Mouse (Mus musculus): Measurements from ENCODE around the gene Nanp. TPM values are rescaled to one million over a fixed set of nuclear protein-coding genes. Genes with fewer than 3 reads are reported as not detected.

Nanp gene
- polyA plus RNA-seq, 1 experiment from 2014 or later = 48.9 TPM

GRCm38 (mm10) chr2:150982051-150982450 is 57.1 kb downstream of the Nanp start:
- Histone ChIP-seq H3K36me3 (ENCODE audit: control insufficient read depth, insufficient read depth, low read length) (no peaks in the 10 kb centered on the region), H3K9ac (ENCODE audit: low read length) (no peak overlapping the region), H3K4me1 (replicated peaks; ENCODE audit: control insufficient read depth, insufficient read depth, low read length) (no peaks in the 10 kb centered on the region; the same call in 1 of the 2 replicates), H3K27me3 (ENCODE audit: control insufficient read depth, insufficient read depth, low read depth, low read length) (no peaks in the 10 kb centered on the region), H3K4me3 (ENCODE audit: low read length) (no peak overlapping the region), H3K4me2 (ENCODE audit: low read depth, low read length) (no peak overlapping the region), H3K9me3 (ENCODE audit: control insufficient read depth, low read length) (no peaks in the 10 kb centered on the region), H3K27ac (ENCODE audit: low read length) (no peak overlapping the region)
- ATAC-seq (ENCODE audit: low read depth) = no peak

- Histone ChIP-seq H3K9ac (ENCODE audit: low read length) (no peak overlapping the region), H3K27me3 (ENCODE audit: control insufficient read depth, insufficient read depth, low read depth, low read length) (no peaks in the 10 kb centered on the region), H3K4me1 (replicated peaks; ENCODE audit: control insufficient read depth, insufficient read depth, low read length) (no peaks in the 10 kb centered on the region; the same call in 1 of the 2 replicates), H3K36me3 (ENCODE audit: control insufficient read depth, insufficient read depth, low read length) (no peaks in the 10 kb centered on the region), H3K9me3 (ENCODE audit: control insufficient read depth, low read length) (no peaks in the 10 kb centered on the region), H3K4me3 (ENCODE audit: low read length) (no peak overlapping the region), H3K4me2 (ENCODE audit: low read depth, low read length) (no peak overlapping the region), H3K27ac (ENCODE audit: low read length) (no peak overlapping the region)
- WGBS = 46% methylated on average over 7 of the region's 7 CpGs
- ATAC-seq (ENCODE audit: low read depth) = no peak
These were observed 57.7 kb downstream of the Nanp start for GRCm38 (mm10) chr2:150981524-150981923.

DNA sequence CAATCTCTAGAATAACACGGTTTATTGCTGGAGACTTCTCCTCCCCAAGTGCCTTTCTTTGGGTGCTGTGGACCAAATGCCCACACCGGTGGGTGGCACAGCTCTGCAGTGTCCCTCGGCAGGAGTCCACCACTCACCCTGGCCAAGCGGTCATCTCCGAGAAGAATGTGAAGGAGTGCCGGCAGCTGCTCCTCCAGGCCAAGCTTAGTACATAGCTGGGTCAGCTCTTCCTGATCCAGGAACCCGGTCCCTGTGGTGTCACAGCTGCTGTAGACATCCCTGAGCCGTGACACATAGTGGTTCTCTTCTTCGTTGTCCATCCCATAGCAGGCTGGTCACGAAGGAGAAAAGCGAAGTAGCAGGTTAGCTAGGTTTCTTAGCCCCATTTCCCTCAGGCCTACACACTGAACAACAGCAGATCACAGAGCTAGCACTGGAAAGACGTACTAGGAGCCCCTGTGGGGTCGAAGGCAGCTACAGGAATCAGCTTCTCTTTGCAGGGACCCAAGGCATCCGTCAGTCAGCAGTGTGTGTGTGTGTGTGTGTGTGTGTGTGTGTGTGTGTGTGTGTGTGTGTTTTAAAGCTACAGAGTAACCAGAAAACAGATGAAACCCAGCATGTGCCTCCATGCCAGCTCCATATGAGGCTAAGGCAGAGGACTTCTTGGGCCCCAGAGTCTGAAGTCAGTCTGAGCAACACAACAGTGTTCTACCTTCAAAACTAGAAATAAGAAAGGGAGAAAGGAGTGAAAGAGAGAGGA is 59.2 kb downstream of the Nanp start:
- Histone ChIP-seq H3K9ac (ENCODE audit: low read length) (no peak overlapping the region), H3K36me3 (ENCODE audit: control insufficient read depth, insufficient read depth, low read length) (no peaks in the 10 kb centered on the region), H3K27ac (ENCODE audit: low read length) (no peak overlapping the region), H3K4me1 (replicated peaks; ENCODE audit: control insufficient read depth, insufficient read depth, low read length) (no peaks in the 10 kb centered on the region; the same call in 1 of the 2 replicates), H3K4me3 (ENCODE audit: low read length) (no peak overlapping the region), H3K4me2 (ENCODE audit: low read depth, low read length) (no peak overlapping the region), H3K9me3 (ENCODE audit: control insufficient read depth, low read length) (no peaks in the 10 kb centered on the region), H3K27me3 (ENCODE audit: control insufficient read depth, insufficient read depth, low read depth, low read length) (no peaks in the 10 kb centered on the region)
- ATAC-seq (ENCODE audit: low read depth) = no peak
- 88% methylated on average over 14 of the region's 14 CpGs for WGBS

Other genes with a start within 250 kb of the Nanp start
- 53.4 and 56.4 TPM in 2 replicates for gene Abhd12, start 134.7 kb downstream of the Nanp start, polyA plus RNA-seq (2015; fragmentation: Nextera tagmentation; extraction: Ambion mirVana)
- gene Gins1, start 134.0 kb downstream of the Nanp start, polyA plus RNA-seq (2015; fragmentation: Nextera tagmentation; extraction: Ambion mirVana) = 34.8 and 34.9 TPM in 2 replicates
- gene Ninl, start within 50 bp of the Nanp start, polyA plus RNA-seq (2015; fragmentation: Nextera tagmentation; extraction: Ambion mirVana) = 8.7 and 9.7 TPM in 2 replicates
- gene Gm14151, start 53.0 kb upstream of the Nanp start, polyA plus RNA-seq (2015; fragmentation: Nextera tagmentation; extraction: Ambion mirVana) = not detected in 2 replicates
- gene Gm14147, start 58.8 kb upstream of the Nanp start, polyA plus RNA-seq (2015; fragmentation: Nextera tagmentation; extraction: Ambion mirVana) = not detected in 2 replicates

Data from lung, embryonic 16.5 days (tissue).